Mouse (Mus musculus) heart, embryonic 11.5 days (tissue): Measurements from ENCODE around the gene Hipk2. TPM values are rescaled to one million over a fixed set of nuclear protein-coding genes. Genes with fewer than 3 reads are reported as not detected.

Source experiments
- ATAC-seq: fragments of 200-750 bp; cut with Nextera tagmentation; replicated peaks from 2 replicates; pipeline ENCODE4 v1.8.0; 2017; ENCODE audit warnings: moderate library complexity; ENCODE audit not compliant: insufficient number of reproducible peaks, low FRiP score, low TSS enrichment
- H3K27ac ChIP-seq: fragments of 300-500 bp; sonication (generic); 2 replicates; pipeline ENCODE4 v1.5.1; 2014; ENCODE audit warnings: mild to moderate bottlenecking, low read depth, low read length
- H3K27me3 ChIP-seq: fragments of 300-500 bp; sonication (generic); 2 replicates; pipeline ENCODE4 v1.6.1; 2014; ENCODE audit warnings: mild to moderate bottlenecking, low read length, mixed read lengths; ENCODE audit not compliant: control insufficient read depth, insufficient read depth
- H3K36me3 ChIP-seq: fragments of 300-500 bp; sonication (generic); 2 replicates; pipeline ENCODE4 v1.6.1; 2014; ENCODE audit warnings: mild to moderate bottlenecking, low read length, moderate library complexity, mixed read lengths; ENCODE audit not compliant: control insufficient read depth, insufficient read depth
- H3K4me1 ChIP-seq: fragments of 300-500 bp; sonication (generic); 2 replicates; pipeline ENCODE4 v1.6.1; 2014; ENCODE audit warnings: low read length; ENCODE audit not compliant: control insufficient read depth, insufficient read depth
- H3K4me2 ChIP-seq: fragments of 300-500 bp; sonication (generic); 2 replicates; pipeline ENCODE4 v1.6.1; 2014; ENCODE audit warnings: mild to moderate bottlenecking, moderate library complexity
- H3K4me3 ChIP-seq: fragments of 300-500 bp; sonication (generic); 2 replicates; pipeline ENCODE4 v1.5.1; 2014; ENCODE audit warnings: low read depth, low read length
- H3K9ac ChIP-seq: fragments of 300-500 bp; sonication (generic); 2 replicates; pipeline ENCODE4 v1.6.1; 2014; ENCODE audit warnings: mild to moderate bottlenecking, low read depth, low read length, moderate library complexity
- H3K9me3 ChIP-seq: fragments of 300-500 bp; sonication (generic); replicated peaks from 2 replicates; pipeline ENCODE4 v1.6.1; 2016; ENCODE audit warnings: low read length; ENCODE audit not compliant: control insufficient read depth
- WGBS: fragments of 180-500 bp; shearing (Covaris S2); extraction: QIAGEN DNeasy Blood & Tissue Kit; methylation state at CpG from one replicate; pipeline ENCODE4 v1.1.7; 2014; ENCODE audit not compliant: insufficient replicate concordance; 5-methylcytosine and 5-hydroxymethylcytosine counted together
- polyA plus RNA-seq: library from polyadenylated mRNA; unstranded; fragments of >200 nt; fragmentation: Nextera tagmentation; extraction: Ambion mirVana; gene quantifications from 2 replicates; pipeline ENCODE4 v1.2.1, GENCODE M21; 2014

Gene Hipk2
- polyA plus RNA-seq, 1 experiment from 2014 or later: 18.9 TPM

GRCm38 (mm10) chr6:38710449-38710848 lies 165.5 kb downstream of the Hipk2 start:
- ATAC-seq: no peak
- H3K9ac ChIP-seq: no peak overlapping the region
- H3K4me1 ChIP-seq: peaks cover 14% of the 10 kb centered on the region
- H3K9me3 ChIP-seq: no peaks in the 10 kb centered on the region
- WGBS: 91% methylated on average over 3 of the region's 3 CpGs
- H3K4me3 ChIP-seq: no peak overlapping the region
- H3K4me2 ChIP-seq: no peak overlapping the region
- no peaks in the 10 kb centered on the region for H3K27me3 ChIP-seq
- H3K36me3 ChIP-seq: peaks cover 13% of the 10 kb centered on the region
- no peak overlapping the region for H3K27ac ChIP-seq

- H3K27me3 ChIP-seq: no peaks in the 10 kb centered on the region
- no peak; the same call in 1 of the 2 replicates for ATAC-seq
- H3K27ac ChIP-seq: peak overlapping the region; percentile 91
- WGBS: 63% methylated on average over 7 of the region's 7 CpGs
- H3K9ac ChIP-seq: no peak overlapping the region
- no peaks in the 10 kb centered on the region for H3K9me3 ChIP-seq
- peaks cover 33% of the 10 kb centered on the region for H3K4me1 ChIP-seq
- no peak overlapping the region for H3K4me3 ChIP-seq
- H3K36me3 ChIP-seq: peaks cover 16% of the 10 kb centered on the region
- no peak overlapping the region for H3K4me2 ChIP-seq
These were observed 171.5 kb downstream of the Hipk2 start for GRCm38 (mm10) chr6:38704264-38704984.

- 77% methylated on average over 6 of the region's 6 CpGs for WGBS
- Histone ChIP-seq H3K9me3 (no peaks in the 10 kb centered on the region), H3K4me1 (peaks cover 33% of the 10 kb centered on the region), H3K4me2 (no peak overlapping the region), H3K27me3 (no peaks in the 10 kb centered on the region), H3K4me3 (no peak overlapping the region), H3K9ac (no peak overlapping the region), H3K36me3 (peaks cover 16% of the 10 kb centered on the region), H3K27ac (peak overlapping the region; percentile 91)
- ATAC-seq: no peak
These were observed 172.4 kb downstream of the Hipk2 start for GRCm38 (mm10) chr6:38703526-38703925.

- H3K4me2 ChIP-seq: no peak overlapping the region
- no peaks in the 10 kb centered on the region for H3K27me3 ChIP-seq
- H3K36me3 ChIP-seq: peaks cover 14% of the 10 kb centered on the region
- 18% methylated on average over 6 of the region's 6 CpGs for WGBS
- no peak overlapping the region for H3K4me3 ChIP-seq
- peaks cover 33% of the 10 kb centered on the region for H3K4me1 ChIP-seq
- no peak overlapping the region for H3K9ac ChIP-seq
- no peaks in the 10 kb centered on the region for H3K9me3 ChIP-seq
- ATAC-seq: no peak
- H3K27ac ChIP-seq: peak overlapping the region; percentile 91
These were observed 173.1 kb downstream of the Hipk2 start for GRCm38 (mm10) chr6:38702810-38703399.

GRCm38 (mm10) chr6:38701421-38701820 lies 174.5 kb downstream of the Hipk2 start:
- H3K27ac ChIP-seq: no peak overlapping the region
- no peak overlapping the region for H3K9ac ChIP-seq
- ATAC-seq: no peak
- peaks cover 33% of the 10 kb centered on the region for H3K4me1 ChIP-seq
- no peaks in the 10 kb centered on the region for H3K9me3 ChIP-seq
- no peak overlapping the region for H3K4me2 ChIP-seq
- WGBS: 41% methylated on average over 2 of the region's 2 CpGs
- peaks cover 19% of the 10 kb centered on the region for H3K36me3 ChIP-seq
- no peaks in the 10 kb centered on the region for H3K27me3 ChIP-seq
- H3K4me3 ChIP-seq: no peak overlapping the region

GRCm38 (mm10) chr6:38698233-38698889 lies 177.6 kb downstream of the Hipk2 start:
- Histone ChIP-seq H3K4me3 (no peak overlapping the region), H3K4me2 (no peak overlapping the region), H3K36me3 (peaks cover 26% of the 10 kb centered on the region), H3K9me3 (no peaks in the 10 kb centered on the region), H3K9ac (no peak overlapping the region), H3K27me3 (no peaks in the 10 kb centered on the region), H3K4me1 (peaks cover 17% of the 10 kb centered on the region), H3K27ac (no peak overlapping the region)
- 87% methylated on average over 18 of the region's 18 CpGs for WGBS
- no peak for ATAC-seq

- WGBS: 91% methylated on average over 9 of the region's 9 CpGs
- H3K36me3 ChIP-seq: peaks cover 25% of the 10 kb centered on the region
These were observed 179.4 kb downstream of the Hipk2 start for GRCm38 (mm10) chr6:38696570-38696969.

GRCm38 (mm10) chr6:38695380-38696054 lies 180.4 kb downstream of the Hipk2 start:
- Histone ChIP-seq H3K27ac (no peak overlapping the region), H3K4me2 (no peak overlapping the region), H3K4me1 (no peaks in the 10 kb centered on the region), H3K36me3 (peaks cover 23% of the 10 kb centered on the region), H3K9me3 (no peaks in the 10 kb centered on the region), H3K4me3 (no peak overlapping the region), H3K27me3 (no peaks in the 10 kb centered on the region), H3K9ac (no peak overlapping the region)
- 30% methylated on average over 9 of the region's 9 CpGs for WGBS
- ATAC-seq: 0 out of 2 replicates have a peak, but pooled peaks have one; percentile 31

More at GRCm38 (mm10) chr6:38696570-38696969, 179.4 kb downstream of the Hipk2 start:
- Histone ChIP-seq H3K27ac (no peak overlapping the region), H3K4me1 (0 out of 2 replicates have a peak, but pooled peaks cover 2% of the 10 kb centered on the region), H3K9me3 (no peaks in the 10 kb centered on the region), H3K9ac (no peak overlapping the region), H3K27me3 (no peaks in the 10 kb centered on the region), H3K4me3 (no peak overlapping the region), H3K4me2 (no peak overlapping the region)
- ATAC-seq: no peak
